Mouse (Mus musculus) heart, adult 9 months (tissue): Measurements from ENCODE around the gene Kif23.

Source experiments
- DNase-seq, 2 experiments: peaks; one replicate each; pipeline ENCODE4 v3.0.0; 2022; ENCODE audit warnings: low spot score in 2 of 2

Kif23 gene

DNA sequence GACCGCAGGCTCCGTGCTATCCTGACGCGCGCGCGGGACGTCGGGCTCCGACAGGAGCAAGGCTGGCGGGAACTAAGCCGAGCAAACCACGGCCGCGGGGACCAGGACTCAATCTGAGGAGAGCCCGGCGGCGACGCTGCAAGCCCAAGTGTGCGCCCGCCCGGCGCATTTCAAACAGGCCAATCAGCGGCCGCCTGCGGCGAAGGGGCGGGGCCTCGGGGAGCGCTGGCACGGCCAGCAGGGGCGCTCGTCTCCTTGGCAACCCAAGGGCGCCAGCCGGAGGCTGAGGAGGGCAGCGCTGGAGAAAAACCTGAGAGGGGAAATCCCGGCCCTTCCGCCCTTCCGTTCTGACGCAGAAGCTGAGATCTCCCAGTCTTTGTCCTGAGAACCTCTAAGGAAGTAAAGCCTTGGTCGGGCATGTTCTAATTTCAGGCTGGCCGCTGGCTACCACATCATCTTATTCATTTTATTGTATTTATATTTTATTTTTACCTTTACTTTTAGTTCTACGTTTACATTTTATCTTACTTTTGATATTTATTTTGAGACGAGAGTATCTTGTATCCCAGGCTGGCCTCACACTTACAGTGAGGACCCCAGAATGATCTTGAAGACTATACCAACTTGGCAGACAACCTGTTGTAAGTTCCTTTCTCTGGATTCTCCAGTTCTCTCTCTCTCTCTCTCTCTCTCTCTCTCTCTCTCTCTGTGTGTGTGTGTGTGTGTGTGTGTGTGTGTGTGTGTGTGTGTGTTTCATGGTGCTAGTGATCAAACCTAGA, at the start of gene Kif23:
TSS of gene Kif23 (minus strand) at position 152 of the 779 bp plus-strand sequence.
- DNase-seq: peak; percentile 94 to 95

- no peak for DNase-seq
Observed at GRCm38 (mm10) chr9:61991158-61991557, 44.6 kb upstream of the Kif23 start.

DNA sequence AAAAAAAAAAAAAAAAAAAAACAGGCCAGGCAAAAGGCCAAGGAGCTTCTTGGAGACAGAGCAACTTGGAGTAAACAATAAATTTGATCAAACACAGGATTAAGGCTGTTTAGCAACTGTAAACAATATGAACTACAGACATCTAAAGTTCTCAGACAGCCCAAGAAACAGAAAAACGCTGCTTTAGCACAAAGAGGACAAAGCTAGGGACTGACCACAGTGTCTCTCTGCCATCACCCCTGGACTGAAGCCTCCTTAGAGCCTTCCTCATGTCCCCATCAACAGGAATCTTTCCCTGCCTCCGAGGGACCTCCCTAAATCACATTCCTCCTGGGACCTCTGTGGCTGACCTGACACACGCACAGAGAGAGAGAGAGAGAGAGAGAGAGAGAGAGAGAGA, 44.2 kb upstream of the Kif23 start:
- no peak for DNase-seq

GRCm38 (mm10) chr9:61986055-61986454, 39.5 kb upstream of the Kif23 start:
- no peak for DNase-seq

- DNase-seq: peak; percentile 31 to 49
Observed at GRCm38 (mm10) chr9:61985183-61985863, 38.7 kb upstream of the Kif23 start.

GRCm38 (mm10) chr9:61982940-61983620, 36.5 kb upstream of the Kif23 start:
- DNase-seq: peak in 1 of 2 experiments; percentile 21

- DNase-seq: peak in 1 of 2 experiments; percentile 60
Observed at GRCm38 (mm10) chr9:61981876-61982275, 35.3 kb upstream of the Kif23 start.

GRCm38 (mm10) chr9:61979983-61980382, 33.4 kb upstream of the Kif23 start:
- no peak for DNase-seq

DNA sequence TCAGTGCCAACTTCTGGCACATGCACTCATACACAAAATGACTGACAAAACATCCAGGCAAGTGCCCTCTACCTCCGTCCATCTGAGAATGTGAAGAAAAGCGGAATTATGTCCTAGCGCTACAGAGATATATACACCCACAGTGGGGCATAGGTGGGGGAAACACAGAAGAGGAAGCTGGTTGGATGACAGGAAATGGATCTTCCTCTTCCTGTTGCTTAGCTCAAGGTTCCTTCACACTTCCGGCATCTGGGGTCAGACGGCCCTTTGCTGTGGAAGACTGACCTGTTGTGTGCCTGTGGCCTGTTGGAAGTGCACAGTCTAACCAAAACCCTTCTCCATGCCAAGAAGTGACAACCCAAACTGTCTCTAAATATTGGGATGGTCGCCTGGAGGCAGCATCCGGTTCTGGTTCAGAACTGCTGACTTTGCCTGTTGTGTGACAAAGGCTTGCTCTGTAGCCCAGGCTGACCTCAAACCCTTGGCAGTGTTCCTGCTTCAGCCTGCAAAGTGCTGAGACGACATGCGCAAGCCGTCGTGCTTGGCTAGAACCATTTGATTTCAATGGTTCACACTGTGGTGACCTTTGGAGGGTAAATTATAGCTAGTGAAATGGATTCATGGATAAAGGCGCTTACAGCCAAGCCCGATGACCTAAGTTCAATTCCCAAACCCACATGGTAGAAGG, 30.8 kb upstream of the Kif23 start:
- peak; percentile 34 to 52 for DNase-seq

- no peak for DNase-seq
Observed at GRCm38 (mm10) chr9:61972031-61972430, 25.5 kb upstream of the Kif23 start.

DNA sequence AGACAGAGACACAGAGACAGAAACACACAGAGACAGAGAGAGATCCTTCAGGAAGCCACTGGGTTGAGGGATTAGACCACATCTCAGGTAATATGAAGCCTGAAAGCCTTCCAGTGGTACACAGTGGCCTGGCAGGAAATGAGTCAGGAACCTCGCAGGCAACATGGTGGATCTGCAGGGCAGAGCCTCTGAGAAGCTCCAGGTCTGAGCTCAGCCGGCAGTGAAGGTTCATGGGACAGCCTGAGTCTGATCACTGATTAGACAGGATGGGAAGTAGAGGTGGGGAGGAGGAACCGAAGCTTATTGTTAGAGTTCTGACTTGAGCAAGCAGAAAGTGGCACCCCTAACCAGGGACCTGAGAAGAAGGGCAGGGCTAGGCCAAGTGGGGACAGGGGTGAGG, 24.5 kb upstream of the Kif23 start:
- DNase-seq: no peak

GRCm38 (mm10) chr9:61967357-61967756, 20.8 kb upstream of the Kif23 start:
- DNase-seq: no peak

GRCm38 (mm10) chr9:61965987-61966386, 19.4 kb upstream of the Kif23 start:
- no peak for DNase-seq

- DNase-seq: peak; percentile 62 to 64
Observed at GRCm38 (mm10) chr9:61965411-61965930, 18.9 kb upstream of the Kif23 start.

DNA sequence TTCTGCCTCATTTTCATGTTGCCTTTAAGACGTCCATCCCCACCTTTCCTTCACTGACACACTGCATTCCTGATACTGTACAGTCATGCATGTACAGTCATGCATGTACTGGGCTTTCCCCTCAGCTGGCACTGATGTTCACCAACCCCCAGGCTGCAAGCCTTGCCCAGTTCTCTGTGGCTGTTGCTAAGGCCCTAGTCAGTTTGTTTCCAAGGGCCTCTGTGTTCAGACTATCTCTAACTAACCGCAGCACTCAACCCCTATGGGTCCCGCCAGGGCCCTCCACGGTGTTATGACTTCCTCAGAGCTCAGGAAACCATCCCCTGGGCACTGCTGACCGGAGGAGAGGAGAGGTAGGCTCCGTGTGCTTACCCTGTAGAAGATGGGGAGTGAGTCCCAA, 16.8 kb upstream of the Kif23 start:
- no peak for DNase-seq

- no peak for DNase-seq
Observed at GRCm38 (mm10) chr9:61961181-61961580, 14.6 kb upstream of the Kif23 start.

DNA sequence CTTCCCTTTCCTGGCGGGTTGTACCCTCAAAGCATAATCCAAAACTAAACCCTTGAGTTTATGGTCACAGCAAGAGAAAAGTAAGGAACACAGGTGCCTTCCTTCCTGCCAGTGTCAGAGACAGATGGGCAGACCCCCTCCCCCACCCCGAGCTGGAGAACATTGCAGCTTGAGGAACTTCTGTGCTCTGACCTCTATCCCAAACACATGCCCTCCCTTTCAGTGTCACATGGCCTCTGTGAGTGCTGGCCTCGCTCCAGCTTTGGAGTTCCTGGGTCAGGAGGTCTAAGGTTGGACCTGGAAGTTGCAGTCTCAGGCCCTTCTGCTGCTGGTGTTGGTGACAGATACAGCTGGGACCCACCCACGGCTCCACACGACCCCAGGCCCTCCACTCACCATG, 14.2 kb upstream of the Kif23 start:
- peak; percentile 32 to 37 for DNase-seq

GRCm38 (mm10) chr9:61959921-61960569, 13.5 kb upstream of the Kif23 start:
- DNase-seq: no peak

DNA sequence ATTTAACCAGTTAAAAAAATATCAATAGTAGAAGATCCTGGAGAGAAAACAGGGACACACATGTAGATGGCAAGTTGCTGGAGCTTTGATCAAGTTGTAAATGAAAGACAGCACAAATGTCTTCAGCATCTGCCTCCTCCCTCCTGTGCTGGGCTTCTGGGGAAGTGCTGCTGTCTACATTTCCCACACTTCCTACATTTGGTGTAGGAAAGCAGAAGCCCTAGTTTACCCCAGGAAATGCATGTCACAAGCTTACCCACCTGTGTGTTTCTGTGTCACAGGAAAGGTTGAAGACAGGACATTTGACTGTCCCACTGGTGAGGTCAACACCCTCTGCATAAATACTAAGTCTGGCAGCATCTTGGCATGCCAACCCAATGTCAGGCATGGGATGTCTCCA, 8.1 kb upstream of the Kif23 start:
- DNase-seq: no peak

DNA sequence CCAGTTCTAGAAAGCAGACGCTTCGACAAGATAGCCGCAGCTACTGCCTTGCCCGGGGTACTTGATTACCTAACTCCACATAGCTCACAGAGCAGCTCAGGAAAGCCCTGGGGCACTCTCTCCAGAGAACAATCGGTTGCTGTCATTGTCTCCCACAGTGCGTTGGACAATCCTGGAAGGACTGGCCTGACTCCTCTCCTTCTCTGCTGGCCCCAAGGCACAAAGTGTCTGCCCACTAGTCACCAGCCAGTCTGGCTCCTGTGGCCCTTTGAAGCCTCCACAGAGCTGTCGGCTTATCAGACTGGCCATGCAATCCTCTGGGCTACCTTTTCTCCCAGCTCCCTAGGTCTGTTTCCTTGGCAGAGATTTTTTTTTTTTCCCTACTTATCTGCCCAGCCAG, 5.7 kb upstream of the Kif23 start:
- DNase-seq: no peak
